Mouse (Mus musculus) neural tube, embryonic 11.5 days (tissue): Measurements from ENCODE around the gene Afap1l2. TPM values are rescaled to one million over a fixed set of nuclear protein-coding genes. Genes with fewer than 3 reads are reported as not detected.
A peak's percentile ranks its signal among the peaks of the same experiment; 100 is the strongest.

Experiments used
- ATAC-seq: fragments of 200-750 bp; cut with Nextera tagmentation; 2 replicates; pipeline ENCODE4 v1.8.0; 2017; ENCODE audit warnings: moderate number of reproducible peaks, mild to moderate bottlenecking, moderate TSS enrichment, moderate library complexity; ENCODE audit not compliant: insufficient read depth, low FRiP score, low TSS enrichment
- DNase-seq: peaks from one replicate; pipeline ENCODE4 v3.0.0-alpha.2; 2015; ENCODE audit warnings: low spot score
- H3K27ac ChIP-seq: fragments of 300-500 bp; sonication (generic); 2 replicates; pipeline ENCODE4 v1.5.1; 2014; ENCODE audit warnings: low read depth, mild to moderate bottlenecking, low read length
- H3K27me3 ChIP-seq: fragments of 300-500 bp; sonication (generic); 2 replicates; pipeline ENCODE4 v1.6.1; 2014; ENCODE audit warnings: mild to moderate bottlenecking, low read length, mixed read lengths; ENCODE audit not compliant: control insufficient read depth, insufficient read depth
- H3K36me3 ChIP-seq: fragments of 300-500 bp; sonication (generic); 2 replicates; pipeline ENCODE4 v1.6.1; 2014; ENCODE audit warnings: mild to moderate bottlenecking, low read length, moderate library complexity, mixed read lengths; ENCODE audit not compliant: control insufficient read depth, insufficient read depth
- H3K4me1 ChIP-seq: fragments of 300-500 bp; sonication (generic); 2 replicates; pipeline ENCODE4 v1.6.1; 2014; ENCODE audit warnings: low read length, mixed read lengths; ENCODE audit not compliant: control insufficient read depth, insufficient read depth
- H3K4me2 ChIP-seq: fragments of 300-500 bp; sonication (generic); 2 replicates; pipeline ENCODE4 v1.6.1; 2014; ENCODE audit warnings: low read depth, mild to moderate bottlenecking, moderate library complexity
- H3K4me3 ChIP-seq: fragments of 300-500 bp; sonication (generic); 2 replicates; pipeline ENCODE4 v1.5.1; 2014; ENCODE audit warnings: low read depth, low read length
- H3K9ac ChIP-seq: fragments of 300-500 bp; sonication (generic); 2 replicates; pipeline ENCODE4 v1.6.1; 2014; ENCODE audit warnings: mild to moderate bottlenecking, low read length
- H3K9me3 ChIP-seq: fragments of 300-500 bp; sonication (generic); 2 replicates; pipeline ENCODE4 v1.6.1; 2016; ENCODE audit warnings: low read length; ENCODE audit not compliant: control insufficient read depth
- WGBS: fragments of 180-500 bp; shearing (Covaris S2); extraction: QIAGEN DNeasy Blood & Tissue Kit; methylation state at CpG from one replicate; pipeline ENCODE4 v1.1.7; 2014; 5-methylcytosine and 5-hydroxymethylcytosine counted together
- polyA plus RNA-seq: library from polyadenylated mRNA; unstranded; fragments of >200 nt; fragmentation: Nextera tagmentation; extraction: Ambion mirVana; gene quantifications from 2 replicates; pipeline ENCODE4 v1.2.1, GENCODE M21; 2014

Afap1l2 gene
- polyA plus RNA-seq, 1 experiment from 2014 or later, result 11.4 TPM

GRCm38 (mm10) chr19:57013271-57013677 is 5.2 kb upstream of the Afap1l2 start:
- no peaks in the 10 kb centered on the region for H3K36me3 ChIP-seq
- no peak overlapping the region for H3K4me3 ChIP-seq
- WGBS, result 53% methylated on average over 6 of the region's 6 CpGs
- no peak overlapping the region for H3K27ac ChIP-seq
- ATAC-seq (no peak), DNase-seq (no peak)
- no peaks in the 10 kb centered on the region for H3K9me3 ChIP-seq
- no peak overlapping the region for H3K9ac ChIP-seq
- H3K27me3 ChIP-seq, result 0 out of 2 replicates have a peak, but pooled peaks cover 4% of the 10 kb centered on the region
- H3K4me1 ChIP-seq, result no peaks in the 10 kb centered on the region
- H3K4me2 ChIP-seq, result no peak overlapping the region

- ATAC-seq, result no peak
- no peaks in the 10 kb centered on the region for H3K36me3 ChIP-seq
- no peaks in the 10 kb centered on the region for H3K9me3 ChIP-seq
- H3K4me1 ChIP-seq, result no peaks in the 10 kb centered on the region
- no peak overlapping the region for H3K4me2 ChIP-seq
- 57% methylated on average over 3 of the region's 3 CpGs for WGBS
- H3K4me3 ChIP-seq, result no peak overlapping the region
- no peak overlapping the region for H3K27ac ChIP-seq
- no peak overlapping the region for H3K9ac ChIP-seq
- peaks cover 15% of the 10 kb centered on the region; the same call in 1 of the 2 replicates for H3K27me3 ChIP-seq
- no peak for DNase-seq
These were observed 4.0 kb upstream of the Afap1l2 start for GRCm38 (mm10) chr19:57012068-57012467.

GRCm38 (mm10) chr19:57010064-57010463 is 2.0 kb upstream of the Afap1l2 start:
- H3K27me3 ChIP-seq, result peaks cover 19% of the 10 kb centered on the region; the same call in 1 of the 2 replicates
- H3K36me3 ChIP-seq, result no peaks in the 10 kb centered on the region
- DNase-seq (no peak), ATAC-seq (no peak)
- H3K4me3 ChIP-seq, result no peak overlapping the region
- WGBS, result 37% methylated on average over 4 of the region's 4 CpGs
- H3K27ac ChIP-seq, result no peak overlapping the region
- H3K9me3 ChIP-seq, result no peaks in the 10 kb centered on the region
- no peak overlapping the region for H3K4me2 ChIP-seq
- no peak overlapping the region for H3K9ac ChIP-seq
- H3K4me1 ChIP-seq, result no peaks in the 10 kb centered on the region

- WGBS, result 51% methylated on average over 4 of the region's 4 CpGs
- H3K9me3 ChIP-seq, result no peaks in the 10 kb centered on the region
- no peak for DNase-seq
- H3K4me1 ChIP-seq, result no peaks in the 10 kb centered on the region
- H3K4me3 ChIP-seq, result no peak overlapping the region
- no peak overlapping the region for H3K4me2 ChIP-seq
- no peak overlapping the region for H3K27ac ChIP-seq
- H3K9ac ChIP-seq, result no peak overlapping the region
- peaks cover 19% of the 10 kb centered on the region; the same call in 1 of the 2 replicates for H3K27me3 ChIP-seq
- ATAC-seq, result no peak
- no peaks in the 10 kb centered on the region for H3K36me3 ChIP-seq
These were observed 1.6 kb upstream of the Afap1l2 start for GRCm38 (mm10) chr19:57009653-57010052.

- DNase-seq, result no peak
- no peak for ATAC-seq
- H3K27ac ChIP-seq, result no peak overlapping the region
- H3K4me2 ChIP-seq, result peak overlapping the region; percentile 90
- peaks cover 19% of the 10 kb centered on the region; the same call in 1 of the 2 replicates for H3K27me3 ChIP-seq
- H3K4me1 ChIP-seq, result peaks cover 3% of the 10 kb centered on the region; the same call in 1 of the 2 replicates
- peak overlapping the region; percentile 39 for H3K4me3 ChIP-seq
- H3K9me3 ChIP-seq, result no peaks in the 10 kb centered on the region
- WGBS, result 70% methylated on average over 16 of the region's 16 CpGs
- H3K36me3 ChIP-seq, result no peaks in the 10 kb centered on the region
- no peak overlapping the region for H3K9ac ChIP-seq
These were observed 737 bp downstream of the Afap1l2 start for GRCm38 (mm10) chr19:57007291-57007690.

- Histone ChIP-seq H3K27ac (no peak overlapping the region), H3K4me1 (peaks cover 3% of the 10 kb centered on the region; the same call in 1 of the 2 replicates), H3K4me3 (peak overlapping the region; percentile 39; the same call in 1 of the 2 replicates), H3K27me3 (peaks cover 19% of the 10 kb centered on the region; the same call in 1 of the 2 replicates), H3K4me2 (no peak overlapping the region; the same call in 1 of the 2 replicates), H3K9me3 (no peaks in the 10 kb centered on the region), H3K9ac (no peak overlapping the region), H3K36me3 (no peaks in the 10 kb centered on the region)
- DNase-seq (no peak), ATAC-seq (no peak)
- 61% methylated on average over 13 of the region's 13 CpGs for WGBS
These were observed 1.2 kb downstream of the Afap1l2 start for GRCm38 (mm10) chr19:57006841-57007240.

- no peak overlapping the region for H3K27ac ChIP-seq
- no peak for ATAC-seq
- H3K9me3 ChIP-seq, result no peaks in the 10 kb centered on the region
- no peaks in the 10 kb centered on the region for H3K36me3 ChIP-seq
- peaks cover 3% of the 10 kb centered on the region; the same call in 1 of the 2 replicates for H3K4me1 ChIP-seq
- no peak overlapping the region for H3K9ac ChIP-seq
- H3K27me3 ChIP-seq, result peaks cover 19% of the 10 kb centered on the region; the same call in 1 of the 2 replicates
- H3K4me2 ChIP-seq, result no peak overlapping the region
- no peak for DNase-seq
- WGBS, result 96% methylated on average over 4 of the region's 4 CpGs
- no peak overlapping the region for H3K4me3 ChIP-seq
These were observed 3.0 kb downstream of the Afap1l2 start for GRCm38 (mm10) chr19:57005062-57005461.

GRCm38 (mm10) chr19:57003460-57003810 is 4.6 kb downstream of the Afap1l2 start:
- Histone ChIP-seq H3K9me3 (no peaks in the 10 kb centered on the region), H3K36me3 (no peaks in the 10 kb centered on the region), H3K4me3 (no peak overlapping the region), H3K4me2 (no peak overlapping the region), H3K27ac (no peak overlapping the region), H3K9ac (no peak overlapping the region), H3K27me3 (peaks cover 16% of the 10 kb centered on the region; the same call in 1 of the 2 replicates), H3K4me1 (peaks cover 5% of the 10 kb centered on the region; the same call in 1 of the 2 replicates)
- WGBS, result 30% methylated on average over 7 of the region's 7 CpGs
- no peak for ATAC-seq
- no peak for DNase-seq

- peaks cover 11% of the 10 kb centered on the region; the same call in 1 of the 2 replicates for H3K27me3 ChIP-seq
- no peak overlapping the region for H3K27ac ChIP-seq
- no peaks in the 10 kb centered on the region for H3K36me3 ChIP-seq
- H3K4me2 ChIP-seq, result no peak overlapping the region
- WGBS, result 65% methylated on average over 12 of the region's 12 CpGs
- peaks cover 5% of the 10 kb centered on the region; the same call in 1 of the 2 replicates for H3K4me1 ChIP-seq
- DNase-seq (no peak), ATAC-seq (no peak)
- no peaks in the 10 kb centered on the region for H3K9me3 ChIP-seq
- H3K9ac ChIP-seq, result no peak overlapping the region
- H3K4me3 ChIP-seq, result no peak overlapping the region
These were observed 5.1 kb downstream of the Afap1l2 start for GRCm38 (mm10) chr19:57002741-57003459.
